Mouse (Mus musculus): ENCODE measurements around the gene Caskin1. TPM values are rescaled to one million over a fixed set of nuclear protein-coding genes. Genes with fewer than 3 reads are reported as not detected.

Caskin1 gene
- polyA plus RNA-seq, 1 experiment from 2014 or later = 1.5 TPM

DNA sequence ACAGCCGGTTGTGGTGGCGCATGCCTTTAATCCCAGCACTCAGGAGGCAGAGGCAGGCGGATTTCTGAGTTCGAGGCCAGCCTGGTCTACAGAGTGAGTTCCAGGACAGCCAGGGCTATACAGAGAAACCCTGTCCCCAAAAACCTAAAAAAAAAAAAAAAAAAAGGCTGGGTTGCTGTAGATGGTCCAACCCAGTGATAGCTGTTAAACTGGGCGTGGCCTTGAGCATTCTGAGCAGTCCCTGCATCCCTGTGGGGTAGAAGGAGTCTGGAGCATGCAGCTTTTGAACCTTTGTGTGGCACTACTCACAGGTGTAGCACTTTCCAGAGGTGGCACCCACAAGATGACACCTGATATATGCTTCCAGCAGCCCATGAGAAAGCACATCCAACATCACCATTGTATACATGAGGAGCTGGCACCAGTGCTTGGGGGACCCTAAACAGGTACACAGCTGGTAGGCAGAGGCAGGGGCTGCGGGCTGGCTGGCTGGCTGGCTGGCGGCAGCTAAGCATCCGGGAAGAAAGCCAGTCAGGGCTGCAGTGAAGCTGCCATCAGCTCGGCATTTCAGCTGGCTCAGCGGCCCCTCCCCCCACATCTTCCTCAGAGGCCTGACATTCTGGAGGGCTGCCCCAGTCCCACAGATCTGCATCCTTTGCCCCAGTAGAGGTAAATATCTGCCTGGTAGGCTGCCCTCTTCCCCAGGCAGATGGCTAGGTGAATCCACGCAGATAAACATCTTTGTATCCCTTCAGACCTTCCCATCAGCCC is 3.1 kb upstream of the Caskin1 start:
- H3K4me2 ChIP-seq (ENCODE audit: low read depth, low read length) = no peak overlapping the region
- H3K9ac ChIP-seq (ENCODE audit: low read length) = no peak overlapping the region
- H3K9me3 ChIP-seq (replicated peaks; ENCODE audit: control insufficient read depth, low read length) = no peaks in the 10 kb centered on the region
- WGBS = 45% methylated on average over 11 of the region's 11 CpGs
- no peak overlapping the region for H3K4me3 ChIP-seq (replicated peaks; ENCODE audit: low read length)
- H3K27ac ChIP-seq (ENCODE audit: low read length) = no peak overlapping the region
- peaks cover 14% of the 10 kb centered on the region for H3K4me1 ChIP-seq (ENCODE audit: control insufficient read depth, insufficient read depth, low read length)
- no peak for ATAC-seq (ENCODE audit: insufficient read depth, low FRiP score)
- H3K27me3 ChIP-seq (ENCODE audit: control insufficient read depth, insufficient read depth, low read length) = peaks cover 17% of the 10 kb centered on the region
- H3K36me3 ChIP-seq (ENCODE audit: control insufficient read depth, insufficient read depth, low read length) = no peaks in the 10 kb centered on the region

DNA sequence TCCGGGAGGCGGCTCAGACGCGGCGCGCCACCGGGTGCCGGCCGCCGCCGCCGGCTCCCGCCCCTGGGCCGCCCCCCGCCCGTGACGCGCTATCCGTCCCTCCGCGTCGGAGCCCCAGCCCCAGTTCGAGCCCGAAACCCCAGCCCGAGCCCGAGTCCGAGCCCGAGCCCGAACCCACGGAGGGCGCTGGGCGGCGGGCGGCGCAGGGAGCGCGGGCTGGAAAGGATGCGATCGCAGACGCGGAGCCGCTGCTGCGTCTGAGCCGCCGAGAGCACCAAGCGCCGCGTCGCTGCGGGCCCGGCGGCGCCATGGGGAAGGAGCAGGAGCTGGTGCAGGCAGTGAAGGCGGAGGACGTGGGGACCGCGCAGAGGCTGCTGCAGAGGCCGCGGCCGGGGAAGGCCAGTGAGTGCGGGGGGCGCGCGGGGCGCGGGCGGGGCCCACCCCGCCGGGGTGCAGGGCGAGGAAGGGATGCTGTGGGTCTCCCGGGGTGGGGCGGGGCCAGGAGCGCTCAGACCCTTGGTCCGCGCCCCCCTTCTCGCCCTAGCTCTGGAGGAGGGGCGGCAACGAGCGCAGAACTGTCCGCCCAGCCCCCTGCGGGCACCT is 362 bp downstream of the Caskin1 start:
- H3K9ac ChIP-seq (ENCODE audit: low read length) = peak overlapping the region; percentile 81
- WGBS = under 1% methylated on average over 58 of the region's 81 CpGs
- H3K4me2 ChIP-seq (ENCODE audit: low read depth, low read length) = peak overlapping the region; percentile 100
- H3K9me3 ChIP-seq (replicated peaks; ENCODE audit: control insufficient read depth, low read length) = no peaks in the 10 kb centered on the region
- no peaks in the 10 kb centered on the region for H3K36me3 ChIP-seq (ENCODE audit: control insufficient read depth, insufficient read depth, low read length)
- ATAC-seq (ENCODE audit: insufficient read depth, low FRiP score) = peak; percentile 63
- H3K4me1 ChIP-seq (ENCODE audit: control insufficient read depth, insufficient read depth, low read length) = peaks cover 10% of the 10 kb centered on the region
- H3K27me3 ChIP-seq (ENCODE audit: control insufficient read depth, insufficient read depth, low read length) = peaks cover 20% of the 10 kb centered on the region
- no peak overlapping the region for H3K27ac ChIP-seq (ENCODE audit: low read length)
- peak overlapping the region; percentile 71 for H3K4me3 ChIP-seq (replicated peaks; ENCODE audit: low read length)

- H3K36me3 ChIP-seq (ENCODE audit: control insufficient read depth, insufficient read depth, low read length) = no peaks in the 10 kb centered on the region
- peak overlapping the region; percentile 81 for H3K9ac ChIP-seq (ENCODE audit: low read length)
- peak overlapping the region; percentile 71 for H3K4me3 ChIP-seq (replicated peaks; ENCODE audit: low read length)
- peaks cover 10% of the 10 kb centered on the region for H3K4me1 ChIP-seq (ENCODE audit: control insufficient read depth, insufficient read depth, low read length)
- WGBS = 23% methylated on average over 19 of the region's 19 CpGs
- peak; percentile 23; the same call in 1 of the 2 replicates for ATAC-seq (ENCODE audit: insufficient read depth, low FRiP score)
- peaks cover 20% of the 10 kb centered on the region for H3K27me3 ChIP-seq (ENCODE audit: control insufficient read depth, insufficient read depth, low read length)
- H3K9me3 ChIP-seq (replicated peaks; ENCODE audit: control insufficient read depth, low read length) = no peaks in the 10 kb centered on the region
- H3K4me2 ChIP-seq (ENCODE audit: low read depth, low read length) = peak overlapping the region; percentile 100
- H3K27ac ChIP-seq (ENCODE audit: low read length) = no peak overlapping the region
Observed at GRCm38 (mm10) chr17:24489265-24490030, 1.0 kb downstream of the Caskin1 start.

DNA sequence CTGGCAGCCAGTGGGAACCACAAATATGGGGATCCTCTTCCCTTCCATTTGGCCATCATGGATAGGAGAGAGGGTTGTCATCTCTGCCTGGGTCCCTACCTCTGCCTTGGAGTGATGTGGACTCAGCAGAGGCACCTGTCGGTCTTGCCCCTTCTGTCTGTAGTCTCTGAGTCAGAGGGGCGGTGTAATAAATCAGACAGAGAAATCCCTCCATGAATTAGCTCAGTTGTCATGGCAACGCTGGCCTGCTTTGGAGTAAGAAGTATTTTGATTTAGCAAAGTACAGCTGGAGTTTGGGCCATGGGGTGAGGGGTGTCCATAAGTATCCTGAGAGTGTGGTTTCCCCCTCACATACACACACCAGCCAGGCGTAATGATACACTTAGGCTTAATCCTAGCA is 2.0 kb downstream of the Caskin1 start:
- ATAC-seq (ENCODE audit: insufficient read depth, low FRiP score) = no peak
- Histone ChIP-seq H3K9me3 (replicated peaks; ENCODE audit: control insufficient read depth, low read length) (no peaks in the 10 kb centered on the region), H3K27me3 (ENCODE audit: control insufficient read depth, insufficient read depth, low read length) (peaks cover 20% of the 10 kb centered on the region), H3K4me1 (ENCODE audit: control insufficient read depth, insufficient read depth, low read length) (peaks cover 10% of the 10 kb centered on the region), H3K27ac (ENCODE audit: low read length) (no peak overlapping the region), H3K4me2 (ENCODE audit: low read depth, low read length) (no peak overlapping the region), H3K9ac (ENCODE audit: low read length) (no peak overlapping the region), H3K36me3 (ENCODE audit: control insufficient read depth, insufficient read depth, low read length) (no peaks in the 10 kb centered on the region), H3K4me3 (replicated peaks; ENCODE audit: low read length) (no peak overlapping the region)
- 75% methylated on average over 4 of the region's 4 CpGs for WGBS

- ATAC-seq (ENCODE audit: insufficient read depth, low FRiP score) = no peak
- H3K9ac ChIP-seq (ENCODE audit: low read length) = 0 out of 2 replicates have a peak overlapping the region, but pooled peaks have one; percentile 10
- H3K4me2 ChIP-seq (ENCODE audit: low read depth, low read length) = no peak overlapping the region
- H3K36me3 ChIP-seq (ENCODE audit: control insufficient read depth, insufficient read depth, low read length) = no peaks in the 10 kb centered on the region
- peaks cover 6% of the 10 kb centered on the region; the same call in 1 of the 2 replicates for H3K27me3 ChIP-seq (ENCODE audit: control insufficient read depth, insufficient read depth, low read length)
- H3K4me3 ChIP-seq (replicated peaks; ENCODE audit: low read length) = no peak overlapping the region
- 42% methylated on average over 2 of the region's 2 CpGs for WGBS
- H3K4me1 ChIP-seq (ENCODE audit: control insufficient read depth, insufficient read depth, low read length) = peaks cover 2% of the 10 kb centered on the region; the same call in 1 of the 2 replicates
- H3K27ac ChIP-seq (ENCODE audit: low read length) = no peak overlapping the region
- H3K9me3 ChIP-seq (replicated peaks; ENCODE audit: control insufficient read depth, low read length) = no peaks in the 10 kb centered on the region
Observed at GRCm38 (mm10) chr17:24494627-24495335, 6.4 kb downstream of the Caskin1 start.

DNA sequence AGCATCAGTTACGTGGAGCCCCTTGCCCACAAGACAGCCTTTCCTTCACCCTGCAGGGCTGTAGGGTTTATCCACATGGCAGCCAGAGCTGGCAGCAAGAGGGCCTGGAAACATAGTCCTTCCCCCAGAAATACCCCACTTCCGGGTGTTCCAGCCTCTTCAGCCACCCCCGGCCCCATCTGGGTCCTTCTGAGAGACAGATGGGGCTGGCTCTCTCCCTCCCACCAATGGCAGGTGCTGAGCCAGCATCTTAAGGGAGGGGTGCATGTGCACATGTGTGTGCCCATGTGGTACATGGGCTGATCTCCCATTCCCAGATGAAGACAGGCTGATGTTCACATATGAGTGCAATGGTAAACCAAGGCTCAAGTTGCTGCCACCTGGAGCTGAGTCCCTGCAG is 7.0 kb downstream of the Caskin1 start:
- Histone ChIP-seq H3K4me3 (replicated peaks; ENCODE audit: low read length) (no peak overlapping the region), H3K4me1 (ENCODE audit: control insufficient read depth, insufficient read depth, low read length) (no peaks in the 10 kb centered on the region), H3K27me3 (ENCODE audit: control insufficient read depth, insufficient read depth, low read length) (0 out of 2 replicates have a peak, but pooled peaks cover under 1% of the 10 kb centered on the region), H3K36me3 (ENCODE audit: control insufficient read depth, insufficient read depth, low read length) (no peaks in the 10 kb centered on the region), H3K9me3 (replicated peaks; ENCODE audit: control insufficient read depth, low read length) (no peaks in the 10 kb centered on the region), H3K4me2 (ENCODE audit: low read depth, low read length) (no peak overlapping the region), H3K27ac (ENCODE audit: low read length) (no peak overlapping the region), H3K9ac (ENCODE audit: low read length) (0 out of 2 replicates have a peak overlapping the region, but pooled peaks have one; percentile 10)
- WGBS = 84% methylated on average over 3 of the region's 3 CpGs
- no peak for ATAC-seq (ENCODE audit: insufficient read depth, low FRiP score)

DNA sequence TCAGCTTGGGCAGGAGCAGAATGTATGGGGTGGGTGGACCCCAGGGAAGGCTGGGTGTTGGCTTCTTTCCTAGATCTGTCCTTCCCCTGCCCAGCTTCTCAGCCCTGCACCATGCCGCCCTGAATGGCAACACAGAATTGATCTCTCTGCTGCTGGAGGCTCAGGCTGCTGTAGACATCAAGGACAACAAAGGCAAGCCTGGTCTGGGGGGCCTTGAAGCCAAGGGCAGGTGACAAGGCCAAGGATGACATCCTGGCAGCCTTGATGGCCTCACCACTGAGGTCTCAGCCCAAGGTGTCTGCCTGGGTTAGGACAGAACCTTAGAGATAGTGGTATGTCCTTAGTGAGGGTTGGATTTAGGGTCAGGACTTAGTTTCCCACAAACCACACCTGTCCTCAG is 7.6 kb downstream of the Caskin1 start:
- H3K4me2 ChIP-seq (ENCODE audit: low read depth, low read length) = no peak overlapping the region
- no peak overlapping the region for H3K4me3 ChIP-seq (replicated peaks; ENCODE audit: low read length)
- H3K9ac ChIP-seq (ENCODE audit: low read length) = no peak overlapping the region
- no peaks in the 10 kb centered on the region for H3K4me1 ChIP-seq (ENCODE audit: control insufficient read depth, insufficient read depth, low read length)
- ATAC-seq (ENCODE audit: insufficient read depth, low FRiP score) = no peak
- H3K27ac ChIP-seq (ENCODE audit: low read length) = no peak overlapping the region
- no peaks in the 10 kb centered on the region for H3K9me3 ChIP-seq (replicated peaks; ENCODE audit: control insufficient read depth, low read length)
- 71% methylated on average over 1 of the region's 1 CpGs for WGBS
- H3K36me3 ChIP-seq (ENCODE audit: control insufficient read depth, insufficient read depth, low read length) = no peaks in the 10 kb centered on the region
- no peaks in the 10 kb centered on the region for H3K27me3 ChIP-seq (ENCODE audit: control insufficient read depth, insufficient read depth, low read length)

DNA sequence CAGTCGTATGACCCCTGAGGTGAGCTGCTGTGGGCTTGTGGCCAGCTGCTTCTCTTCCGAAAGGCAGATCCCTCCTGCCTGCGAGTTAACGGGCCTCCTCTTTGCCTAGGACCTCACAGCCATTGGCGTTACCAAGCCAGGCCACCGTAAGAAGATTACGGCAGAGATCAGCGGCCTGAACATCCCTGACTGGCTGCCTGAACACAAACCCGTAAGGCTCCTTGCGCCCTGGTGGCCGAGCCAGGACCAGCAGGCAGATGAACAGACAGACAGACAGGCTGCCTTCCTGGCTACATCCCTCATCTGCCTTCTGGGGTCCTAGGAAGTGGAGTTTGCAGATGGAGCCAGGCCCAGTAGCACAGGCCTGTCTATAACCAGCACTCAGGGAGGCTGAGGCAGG is 13.8 kb downstream of the Caskin1 start:
- 48% methylated on average over 11 of the region's 11 CpGs for WGBS
- H3K27me3 ChIP-seq (ENCODE audit: control insufficient read depth, insufficient read depth, low read length) = no peaks in the 10 kb centered on the region
- ATAC-seq (ENCODE audit: insufficient read depth, low FRiP score) = no peak

More for the DNA sequence above, 13.8 kb downstream of the Caskin1 start:
- Histone ChIP-seq H3K4me3 (replicated peaks; ENCODE audit: low read length) (no peak overlapping the region), H3K9ac (ENCODE audit: low read length) (no peak overlapping the region), H3K4me2 (ENCODE audit: low read depth, low read length) (no peak overlapping the region), H3K36me3 (ENCODE audit: control insufficient read depth, insufficient read depth, low read length) (no peaks in the 10 kb centered on the region), H3K4me1 (ENCODE audit: control insufficient read depth, insufficient read depth, low read length) (peaks cover 5% of the 10 kb centered on the region; the same call in 1 of the 2 replicates), H3K9me3 (replicated peaks; ENCODE audit: control insufficient read depth, low read length) (no peaks in the 10 kb centered on the region), H3K27ac (ENCODE audit: low read length) (no peak overlapping the region)
